Mouse (Mus musculus) neural tube, embryonic 11.5 days (tissue): ENCODE data around the gene Irs3. TPM values are rescaled to one million over a fixed set of nuclear protein-coding genes. Genes with fewer than 3 reads are reported as not detected.
A peak's percentile ranks its signal among the peaks of the same experiment; 100 is the strongest.

Experiments
- ATAC-seq: fragments of 200-750 bp; cut with Nextera tagmentation; 2 replicates; pipeline ENCODE4 v1.8.0; 2017; ENCODE audit warnings: moderate number of reproducible peaks, mild to moderate bottlenecking, moderate TSS enrichment, moderate library complexity; ENCODE audit not compliant: insufficient read depth, low FRiP score, low TSS enrichment
- DNase-seq: peaks from one replicate; pipeline ENCODE4 v3.0.0-alpha.2; 2015; ENCODE audit warnings: low spot score
- H3K27ac ChIP-seq: fragments of 300-500 bp; sonication (generic); 2 replicates; pipeline ENCODE4 v1.5.1; 2014; ENCODE audit warnings: low read depth, mild to moderate bottlenecking, low read length
- H3K27me3 ChIP-seq: fragments of 300-500 bp; sonication (generic); 2 replicates; pipeline ENCODE4 v1.6.1; 2014; ENCODE audit warnings: mild to moderate bottlenecking, low read length, mixed read lengths; ENCODE audit not compliant: control insufficient read depth, insufficient read depth
- H3K36me3 ChIP-seq: fragments of 300-500 bp; sonication (generic); 2 replicates; pipeline ENCODE4 v1.6.1; 2014; ENCODE audit warnings: mild to moderate bottlenecking, low read length, moderate library complexity, mixed read lengths; ENCODE audit not compliant: control insufficient read depth, insufficient read depth
- H3K4me1 ChIP-seq: fragments of 300-500 bp; sonication (generic); 2 replicates; pipeline ENCODE4 v1.6.1; 2014; ENCODE audit warnings: low read length, mixed read lengths; ENCODE audit not compliant: control insufficient read depth, insufficient read depth
- H3K4me2 ChIP-seq: fragments of 300-500 bp; sonication (generic); 2 replicates; pipeline ENCODE4 v1.6.1; 2014; ENCODE audit warnings: low read depth, mild to moderate bottlenecking, moderate library complexity
- H3K4me3 ChIP-seq: fragments of 300-500 bp; sonication (generic); 2 replicates; pipeline ENCODE4 v1.5.1; 2014; ENCODE audit warnings: low read depth, low read length
- H3K9ac ChIP-seq: fragments of 300-500 bp; sonication (generic); 2 replicates; pipeline ENCODE4 v1.6.1; 2014; ENCODE audit warnings: mild to moderate bottlenecking, low read length
- H3K9me3 ChIP-seq: fragments of 300-500 bp; sonication (generic); 2 replicates; pipeline ENCODE4 v1.6.1; 2016; ENCODE audit warnings: low read length; ENCODE audit not compliant: control insufficient read depth
- WGBS: fragments of 180-500 bp; shearing (Covaris S2); extraction: QIAGEN DNeasy Blood & Tissue Kit; methylation state at CpG from one replicate; pipeline ENCODE4 v1.1.7; 2014; 5-methylcytosine and 5-hydroxymethylcytosine counted together
- polyA plus RNA-seq: library from polyadenylated mRNA; unstranded; fragments of >200 nt; fragmentation: Nextera tagmentation; extraction: Ambion mirVana; gene quantifications from 2 replicates; pipeline ENCODE4 v1.2.1, GENCODE M21; 2014

Irs3 gene
- polyA plus RNA-seq, 1 experiment from 2014 or later, result 0.12 TPM

- 0 out of 2 replicates have a peak overlapping the region, but pooled peaks have one; percentile 19 for H3K4me2 ChIP-seq
- H3K4me3 ChIP-seq, result no peak overlapping the region
- H3K4me1 ChIP-seq, result peaks cover 11% of the 10 kb centered on the region
- DNase-seq, result no peak
- no peak overlapping the region for H3K9ac ChIP-seq
- no peak overlapping the region for H3K27ac ChIP-seq
- 0 out of 2 replicates have a peak, but pooled peaks cover 2% of the 10 kb centered on the region for H3K27me3 ChIP-seq
- ATAC-seq, result no peak
- no peaks in the 10 kb centered on the region; the same call in 1 of the 2 replicates for H3K36me3 ChIP-seq
- no peaks in the 10 kb centered on the region for H3K9me3 ChIP-seq
- WGBS, result 50% methylated on average over 3 of the region's 3 CpGs
Observed at GRCm38 (mm10) chr5:137609292-137609691, 36.2 kb downstream of the Irs3 start.

- Histone ChIP-seq H3K9ac (peak overlapping the region; percentile 37; the same call in 1 of the 2 replicates), H3K9me3 (no peaks in the 10 kb centered on the region), H3K4me3 (peak overlapping the region; percentile 16), H3K36me3 (no peaks in the 10 kb centered on the region; the same call in 1 of the 2 replicates), H3K4me2 (peak overlapping the region; percentile 34), H3K4me1 (peaks cover 11% of the 10 kb centered on the region), H3K27me3 (0 out of 2 replicates have a peak, but pooled peaks cover 2% of the 10 kb centered on the region), H3K27ac (no peak overlapping the region)
- no peak for DNase-seq
- no peak for ATAC-seq
- WGBS, result 17% methylated on average over 20 of the region's 23 CpGs
Observed at GRCm38 (mm10) chr5:137608654-137609190, 36.8 kb downstream of the Irs3 start.

GRCm38 (mm10) chr5:137607860-137608653 is 37.5 kb downstream of the Irs3 start:
- no peaks in the 10 kb centered on the region for H3K9me3 ChIP-seq
- DNase-seq, result no peak
- H3K4me3 ChIP-seq, result peak overlapping the region; percentile 16
- 0 out of 2 replicates have a peak, but pooled peaks cover 2% of the 10 kb centered on the region for H3K27me3 ChIP-seq
- peaks cover 11% of the 10 kb centered on the region for H3K4me1 ChIP-seq
- no peaks in the 10 kb centered on the region; the same call in 1 of the 2 replicates for H3K36me3 ChIP-seq
- no peak for ATAC-seq
- no peak overlapping the region for H3K27ac ChIP-seq
- H3K9ac ChIP-seq, result peak overlapping the region; percentile 37; the same call in 1 of the 2 replicates
- H3K4me2 ChIP-seq, result peak overlapping the region; percentile 34
- WGBS, result 11% methylated on average over 25 of the region's 26 CpGs

GRCm38 (mm10) chr5:137601365-137601729 is 44.2 kb downstream of the Irs3 start:
- Histone ChIP-seq H3K36me3 (peaks cover 2% of the 10 kb centered on the region; the same call in 1 of the 2 replicates), H3K9ac (peak overlapping the region; percentile 20), H3K4me3 (peak overlapping the region; percentile 40), H3K27me3 (no peaks in the 10 kb centered on the region), H3K9me3 (no peaks in the 10 kb centered on the region), H3K27ac (no peak overlapping the region; the same call in 1 of the 2 replicates), H3K4me1 (peaks cover 10% of the 10 kb centered on the region; the same call in 1 of the 2 replicates), H3K4me2 (peak overlapping the region; percentile 75)
- ATAC-seq (no peak), DNase-seq (peak; percentile 35)
- 1% methylated on average over 22 of the region's 22 CpGs for WGBS

- ATAC-seq (peak; percentile 95), DNase-seq (peak; percentile 96)
- Histone ChIP-seq H3K27ac (peak within 1 kb of the TSS; percentile 65; the same call in 1 of the 2 replicates), H3K4me2 (peak within 1 kb of the TSS; percentile 75), H3K9me3 (no peaks in the 10 kb centered on the region), H3K27me3 (no peaks in the 10 kb centered on the region), H3K4me1 (peaks cover 10% of the 10 kb centered on the region; the same call in 1 of the 2 replicates), H3K9ac (peak within 1 kb of the TSS; percentile 69), H3K4me3 (peak within 1 kb of the TSS; percentile 40), H3K36me3 (peaks cover 2% of the 10 kb centered on the region; the same call in 1 of the 2 replicates)
- WGBS, result 0% methylated on average over 41 of the region's 41 CpGs
Observed at GRCm38 (mm10) chr5:137600619-137601364, 44.7 kb downstream of the Irs3 start, which contains the start of gene Mospd3. Gene Mospd3 (minus strand): TSS chr5:137601058.

GRCm38 (mm10) chr5:137600281-137600618 is 45.3 kb downstream of the Irs3 start:
- peak overlapping the region; percentile 69 for H3K9ac ChIP-seq
- no peaks in the 10 kb centered on the region for H3K9me3 ChIP-seq
- H3K4me1 ChIP-seq, result peaks cover 10% of the 10 kb centered on the region; the same call in 1 of the 2 replicates
- H3K36me3 ChIP-seq, result peaks cover 2% of the 10 kb centered on the region; the same call in 1 of the 2 replicates
- no peak for DNase-seq
- H3K4me2 ChIP-seq, result peak overlapping the region; percentile 75
- peak; percentile 71 for ATAC-seq
- peak overlapping the region; percentile 40 for H3K4me3 ChIP-seq
- WGBS, result 3% methylated on average over 19 of the region's 19 CpGs
- 0 out of 2 replicates have a peak overlapping the region, but pooled peaks have one; percentile 65 for H3K27ac ChIP-seq
- no peaks in the 10 kb centered on the region for H3K27me3 ChIP-seq

GRCm38 (mm10) chr5:137599600-137599999 is 45.9 kb downstream of the Irs3 start:
- Histone ChIP-seq H3K9me3 (no peaks in the 10 kb centered on the region), H3K4me1 (peaks cover 10% of the 10 kb centered on the region; the same call in 1 of the 2 replicates), H3K9ac (no peak overlapping the region; the same call in 1 of the 2 replicates), H3K4me2 (peak overlapping the region; percentile 75), H3K36me3 (peaks cover 2% of the 10 kb centered on the region; the same call in 1 of the 2 replicates), H3K27ac (no peak overlapping the region), H3K4me3 (peak overlapping the region; percentile 40), H3K27me3 (no peaks in the 10 kb centered on the region)
- 60% methylated on average over 9 of the region's 9 CpGs for WGBS
- ATAC-seq, result no peak
- no peak for DNase-seq

GRCm38 (mm10) chr5:137598100-137598826 is 47.3 kb downstream of the Irs3 start:
- H3K4me2 ChIP-seq, result no peak overlapping the region
- no peak overlapping the region for H3K9ac ChIP-seq
- peaks cover 10% of the 10 kb centered on the region; the same call in 1 of the 2 replicates for H3K4me1 ChIP-seq
- DNase-seq (no peak), ATAC-seq (no peak)
- peaks cover 2% of the 10 kb centered on the region; the same call in 1 of the 2 replicates for H3K36me3 ChIP-seq
- 92% methylated on average over 2 of the region's 2 CpGs for WGBS
- no peak overlapping the region for H3K4me3 ChIP-seq
- no peaks in the 10 kb centered on the region for H3K27me3 ChIP-seq
- no peaks in the 10 kb centered on the region for H3K9me3 ChIP-seq
- H3K27ac ChIP-seq, result no peak overlapping the region
